Mouse (Mus musculus): ENCODE data around the gene Crkl.

Crkl gene

GRCm38 (mm10) chr16:17530640-17531288 lies 79.0 kb downstream of the Crkl start, which contains the start of gene Thap7:
TSS of gene Thap7 (minus strand) at chr16:17531136.
- peak; percentile 94 to 96 for DNase-seq

- DNase-seq, result peak; percentile 26 to 40
Observed at GRCm38 (mm10) chr16:17532271-17532670, 80.5 kb downstream of the Crkl start.

GRCm38 (mm10) chr16:17532676-17533329 lies 81.0 kb downstream of the Crkl start:
- no peak for DNase-seq

GRCm38 (mm10) chr16:17536584-17536983 lies 84.8 kb downstream of the Crkl start:
- DNase-seq, result peak; percentile 42

Data from B cell, adult 2 months (primary cell).